Mouse (Mus musculus): ENCODE measurements at regions not wholly inside any gene's neighbourhood (a gene's known extent, or its start where the extent isn't known, plus 50 kb on each side); places are given as distances from the start of the nearest gene placed in this dataset.

DNA sequence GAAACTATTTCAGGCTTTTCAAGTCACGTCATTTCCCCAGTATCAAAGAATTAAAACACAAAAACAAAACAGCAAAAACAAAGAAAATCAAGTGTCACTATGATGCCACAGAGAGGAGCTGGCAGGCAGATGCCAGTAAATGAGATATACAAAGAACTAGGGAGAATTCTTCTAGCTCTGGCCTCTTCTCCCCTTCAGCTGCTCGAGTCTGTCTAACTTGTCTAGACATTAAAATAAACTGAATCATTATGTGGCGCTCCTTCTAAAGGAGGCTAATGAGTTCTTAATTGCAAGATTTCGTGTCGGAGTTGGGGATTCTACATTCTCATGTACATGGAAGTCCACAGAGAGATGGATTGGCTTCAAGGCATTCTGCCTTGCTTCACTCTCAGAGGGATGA lies 266.4 kb upstream of the Tmem161b start:
- no peak overlapping the region for H3K4me2 ChIP-seq
- H3K27me3 ChIP-seq (replicated peaks) = no peaks in the 10 kb centered on the region
- no peaks in the 10 kb centered on the region for H3K4me1 ChIP-seq (replicated peaks)
- 75% methylated on average over 5 of the region's 5 CpGs for WGBS
- H3K9me3 ChIP-seq (replicated peaks) = no peaks in the 10 kb centered on the region
- H3K9ac ChIP-seq = no peak overlapping the region
- ATAC-seq (ENCODE audit: insufficient number of reproducible peaks, low FRiP score) = no peak
- H3K27ac ChIP-seq (ENCODE audit: poor library complexity, severe bottlenecking) = no peak overlapping the region
- H3K4me3 ChIP-seq = no peak overlapping the region
- no peaks in the 10 kb centered on the region for H3K36me3 ChIP-seq

DNA sequence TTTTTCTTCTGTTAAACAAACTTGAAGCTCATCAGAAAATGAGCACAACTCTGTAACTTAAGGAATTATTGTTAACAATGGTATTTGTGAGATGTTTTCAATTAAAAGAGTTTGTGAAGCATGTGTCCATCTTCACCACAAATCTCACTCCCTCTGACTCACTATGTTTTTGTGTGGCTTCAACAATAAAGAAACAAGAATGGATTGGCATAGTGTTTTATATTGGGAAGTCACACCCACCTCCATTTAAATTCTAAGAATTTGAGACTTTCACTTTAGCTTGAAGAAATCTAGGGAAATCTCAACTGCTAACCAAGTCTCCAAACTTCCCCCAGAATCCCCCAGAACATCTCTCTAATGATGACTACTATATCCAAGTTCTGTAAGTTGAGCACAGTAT lies 243.6 kb upstream of the Tmem161b start:
- no peak overlapping the region for H3K9ac ChIP-seq
- H3K4me2 ChIP-seq = no peak overlapping the region
- no peaks in the 10 kb centered on the region for H3K36me3 ChIP-seq
- no peaks in the 10 kb centered on the region for H3K4me1 ChIP-seq (replicated peaks)
- H3K27me3 ChIP-seq (replicated peaks) = no peaks in the 10 kb centered on the region
- no peaks in the 10 kb centered on the region for H3K9me3 ChIP-seq (replicated peaks)
- no peak overlapping the region for H3K4me3 ChIP-seq
- no peak overlapping the region for H3K27ac ChIP-seq (ENCODE audit: poor library complexity, severe bottlenecking)
- no peak for ATAC-seq (ENCODE audit: insufficient number of reproducible peaks, low FRiP score)

DNA sequence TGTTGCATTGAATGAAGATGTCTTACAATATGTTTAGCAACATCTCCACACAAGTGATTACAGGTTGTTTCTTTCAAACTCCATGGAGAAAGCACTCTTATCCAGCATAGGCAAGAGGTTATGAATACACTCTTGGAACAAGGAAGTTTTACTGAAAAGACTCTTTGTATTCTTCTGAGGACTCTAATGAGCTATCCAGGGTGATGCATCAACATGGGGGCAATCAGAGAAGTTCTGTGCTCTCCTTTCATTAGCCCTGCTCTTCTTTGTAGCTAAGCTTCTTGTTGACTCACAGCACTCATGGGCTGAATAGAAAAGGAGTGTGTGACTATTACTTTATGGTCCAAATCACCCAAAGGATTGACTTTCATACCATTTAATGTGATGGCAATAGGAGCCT lies 242.6 kb upstream of the Tmem161b start:
- no peak overlapping the region for H3K4me2 ChIP-seq
- no peak for ATAC-seq (ENCODE audit: insufficient number of reproducible peaks, low FRiP score)

DNA sequence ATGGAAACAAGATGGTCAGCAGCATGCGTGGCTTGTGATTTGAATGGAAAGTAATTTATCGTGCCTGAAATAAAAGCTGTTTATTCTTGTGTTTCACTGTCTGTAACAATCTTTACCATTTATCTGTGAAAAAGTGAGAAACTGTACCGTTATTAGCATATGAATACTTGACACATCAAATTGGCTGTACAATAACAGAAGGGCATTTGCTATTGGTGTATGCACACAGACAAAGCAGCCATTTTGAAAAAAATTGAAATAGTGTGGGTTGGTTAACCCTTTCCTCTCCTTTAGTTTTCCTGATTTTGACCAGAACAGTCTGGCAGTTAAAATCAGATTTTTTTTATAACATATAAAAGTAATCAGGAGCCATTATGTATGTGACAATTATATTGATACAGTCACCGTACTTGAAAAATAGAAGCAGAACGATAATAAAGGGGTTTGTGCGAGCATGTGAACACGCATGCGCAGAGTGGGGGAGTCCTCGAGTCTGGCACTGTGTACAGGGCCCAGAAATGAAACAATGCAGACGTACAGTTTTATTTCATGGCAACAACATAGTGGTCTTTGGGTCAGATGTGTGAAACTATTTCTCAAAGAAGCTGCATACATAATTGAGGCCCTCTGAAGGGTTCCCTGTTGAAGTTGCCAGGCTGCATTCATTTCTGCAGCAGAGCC lies 237.3 kb upstream of the Tmem161b start:
- no peak overlapping the region for H3K27ac ChIP-seq (ENCODE audit: poor library complexity, severe bottlenecking)
- 85% methylated on average over 10 of the region's 10 CpGs for WGBS

More for the DNA sequence above, 242.6 kb upstream of the Tmem161b start:
- Histone ChIP-seq H3K4me1 (replicated peaks) (no peaks in the 10 kb centered on the region), H3K9ac (no peak overlapping the region), H3K27ac (ENCODE audit: poor library complexity, severe bottlenecking) (no peak overlapping the region), H3K4me3 (no peak overlapping the region), H3K27me3 (replicated peaks) (no peaks in the 10 kb centered on the region), H3K36me3 (no peaks in the 10 kb centered on the region), H3K9me3 (replicated peaks) (no peaks in the 10 kb centered on the region)

DNA sequence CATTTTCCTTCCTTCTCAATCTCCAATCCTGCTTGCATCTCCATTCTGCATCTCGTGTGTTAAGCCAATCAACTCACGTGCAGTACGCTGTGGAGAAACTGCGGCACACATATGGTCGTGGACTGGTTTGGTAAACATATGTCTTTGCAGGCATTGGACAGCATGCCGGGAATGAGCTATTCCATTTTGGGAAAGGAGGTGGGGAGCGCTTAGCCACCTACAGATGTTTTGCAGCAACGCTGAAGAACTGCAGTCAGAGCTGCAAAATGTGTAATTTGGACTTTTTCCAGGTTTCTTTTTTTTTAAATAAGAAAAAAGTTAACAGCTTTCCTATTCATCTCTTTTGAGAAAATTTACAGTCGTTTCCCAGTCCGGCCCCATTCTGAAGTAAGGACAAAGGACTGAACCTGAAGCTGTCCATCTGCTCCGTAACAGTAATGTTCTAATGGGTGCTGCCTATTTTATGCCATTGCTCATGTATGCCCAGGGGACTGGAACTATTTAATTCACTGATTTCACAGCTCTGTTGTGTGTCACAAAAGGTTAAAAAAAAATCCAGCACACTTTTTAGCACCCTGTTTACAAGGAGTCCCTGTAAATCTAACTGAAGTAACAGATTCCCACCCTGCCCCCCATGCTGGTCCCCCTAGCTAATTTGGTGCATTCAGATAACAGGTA lies 234.2 kb upstream of the Tmem161b start:
- Histone ChIP-seq H3K4me1 (replicated peaks) (no peaks in the 10 kb centered on the region), H3K4me3 (no peak overlapping the region), H3K9ac (no peak overlapping the region), H3K9me3 (replicated peaks) (no peaks in the 10 kb centered on the region), H3K36me3 (no peaks in the 10 kb centered on the region), H3K4me2 (no peak overlapping the region), H3K27me3 (replicated peaks) (no peaks in the 10 kb centered on the region), H3K27ac (ENCODE audit: poor library complexity, severe bottlenecking) (no peak overlapping the region)
- no peak for ATAC-seq (ENCODE audit: insufficient number of reproducible peaks, low FRiP score)
- 68% methylated on average over 11 of the region's 11 CpGs for WGBS

More for the DNA sequence above, 237.3 kb upstream of the Tmem161b start:
- ATAC-seq (ENCODE audit: insufficient number of reproducible peaks, low FRiP score) = no peak
- no peak overlapping the region for H3K9ac ChIP-seq
- H3K4me2 ChIP-seq = no peak overlapping the region
- H3K9me3 ChIP-seq (replicated peaks) = no peaks in the 10 kb centered on the region
- H3K36me3 ChIP-seq = no peaks in the 10 kb centered on the region
- no peak overlapping the region for H3K4me3 ChIP-seq
- H3K4me1 ChIP-seq (replicated peaks) = no peaks in the 10 kb centered on the region
- H3K27me3 ChIP-seq (replicated peaks) = no peaks in the 10 kb centered on the region

DNA sequence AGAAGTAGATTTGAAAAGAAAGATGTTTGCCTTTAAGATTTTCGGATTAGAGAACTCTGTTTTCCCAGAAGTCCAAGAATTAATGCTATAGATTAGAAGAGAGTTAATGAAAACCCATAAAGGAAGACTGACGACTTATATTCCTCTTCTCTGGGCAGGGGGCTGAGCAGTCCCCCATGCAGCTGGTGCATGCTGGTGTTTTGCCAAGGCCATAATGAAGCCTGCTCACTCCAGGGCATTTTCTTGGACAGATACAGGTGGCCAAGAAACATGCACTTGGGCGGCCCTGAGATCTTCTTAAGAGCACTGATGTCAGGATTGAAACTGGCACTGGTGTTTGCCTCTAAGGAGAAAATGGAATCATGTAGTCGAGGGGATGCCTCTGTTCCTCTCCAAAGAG lies 233.6 kb upstream of the Tmem161b start:
- no peak overlapping the region for H3K27ac ChIP-seq (ENCODE audit: poor library complexity, severe bottlenecking)
- H3K9me3 ChIP-seq (replicated peaks) = no peaks in the 10 kb centered on the region
- no peaks in the 10 kb centered on the region for H3K4me1 ChIP-seq (replicated peaks)
- H3K4me3 ChIP-seq = no peak overlapping the region
- no peaks in the 10 kb centered on the region for H3K36me3 ChIP-seq
- no peak overlapping the region for H3K9ac ChIP-seq
- no peak for ATAC-seq (ENCODE audit: insufficient number of reproducible peaks, low FRiP score)
- H3K27me3 ChIP-seq (replicated peaks) = no peaks in the 10 kb centered on the region
- H3K4me2 ChIP-seq = no peak overlapping the region
- WGBS = 64% methylated on average over 4 of the region's 4 CpGs

DNA sequence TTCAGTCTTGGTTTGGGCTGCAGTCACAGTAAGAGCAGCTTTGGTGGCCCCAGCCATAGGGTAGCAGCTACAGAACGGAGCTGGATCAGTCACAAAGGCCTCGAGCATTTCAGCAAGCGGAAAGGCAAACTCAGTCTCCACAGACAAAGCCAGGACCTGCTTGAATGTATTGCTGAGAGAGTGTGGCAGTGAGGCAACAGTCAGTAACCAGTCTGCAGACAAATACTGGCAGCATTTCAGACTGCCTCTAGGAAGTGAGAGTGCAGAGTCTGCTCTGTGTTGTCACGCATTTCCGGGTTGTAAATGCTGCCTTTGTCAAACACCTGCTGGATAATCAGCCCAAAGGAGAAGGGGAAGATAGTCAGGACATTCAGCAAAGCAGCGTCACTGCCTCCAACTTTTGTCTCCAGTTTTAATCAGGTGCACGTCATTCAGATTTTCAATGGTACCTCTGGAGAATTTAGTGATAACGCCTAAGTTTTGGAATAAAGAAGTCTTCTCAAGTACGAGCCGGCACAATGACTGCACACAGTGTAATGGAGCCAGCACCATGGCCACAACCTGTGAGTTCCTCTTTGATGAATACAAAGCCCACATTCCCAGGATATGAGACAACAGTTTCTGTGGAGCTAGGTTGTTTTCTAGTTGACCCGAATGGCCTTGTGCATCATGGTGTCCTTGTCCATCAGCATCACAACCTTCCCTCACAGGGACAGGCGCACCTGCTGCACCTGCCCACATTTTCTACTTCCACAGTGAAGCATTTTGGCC lies 224.3 kb upstream of the Tmem161b start:
- Histone ChIP-seq H3K4me2 (no peak overlapping the region), H3K9me3 (replicated peaks) (no peaks in the 10 kb centered on the region), H3K4me3 (no peak overlapping the region), H3K36me3 (no peaks in the 10 kb centered on the region), H3K27me3 (replicated peaks) (no peaks in the 10 kb centered on the region), H3K27ac (ENCODE audit: poor library complexity, severe bottlenecking) (no peak overlapping the region), H3K9ac (no peak overlapping the region), H3K4me1 (replicated peaks) (no peaks in the 10 kb centered on the region)
- no peak for ATAC-seq (ENCODE audit: insufficient number of reproducible peaks, low FRiP score)
- 61% methylated on average over 12 of the region's 12 CpGs for WGBS

DNA sequence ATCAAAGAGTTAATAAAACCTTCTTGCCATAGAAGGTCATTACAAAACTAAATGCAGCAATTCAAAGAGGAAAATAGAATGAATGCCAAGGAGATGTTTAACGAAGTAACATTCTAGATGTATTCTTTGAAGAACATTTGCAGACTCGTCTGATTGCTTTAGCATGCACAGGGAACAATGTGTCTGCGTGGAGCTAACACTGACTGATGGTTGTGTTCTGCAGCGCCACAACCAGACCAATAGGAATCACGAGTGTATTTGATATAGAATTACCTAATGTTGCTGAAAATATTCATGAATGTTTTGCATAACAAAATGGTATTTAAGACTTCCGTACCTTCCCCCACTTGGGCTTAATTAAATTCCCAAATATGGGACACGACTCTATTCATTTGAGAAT lies 200.3 kb upstream of the Tmem161b start:
- Histone ChIP-seq H3K4me2 (no peak overlapping the region), H3K9ac (no peak overlapping the region), H3K9me3 (replicated peaks) (no peaks in the 10 kb centered on the region), H3K4me3 (no peak overlapping the region), H3K36me3 (no peaks in the 10 kb centered on the region), H3K4me1 (replicated peaks) (no peaks in the 10 kb centered on the region), H3K27ac (ENCODE audit: poor library complexity, severe bottlenecking) (no peak overlapping the region), H3K27me3 (replicated peaks) (no peaks in the 10 kb centered on the region)
- WGBS = 75% methylated on average over 7 of the region's 7 CpGs
- ATAC-seq (ENCODE audit: insufficient number of reproducible peaks, low FRiP score) = no peak

DNA sequence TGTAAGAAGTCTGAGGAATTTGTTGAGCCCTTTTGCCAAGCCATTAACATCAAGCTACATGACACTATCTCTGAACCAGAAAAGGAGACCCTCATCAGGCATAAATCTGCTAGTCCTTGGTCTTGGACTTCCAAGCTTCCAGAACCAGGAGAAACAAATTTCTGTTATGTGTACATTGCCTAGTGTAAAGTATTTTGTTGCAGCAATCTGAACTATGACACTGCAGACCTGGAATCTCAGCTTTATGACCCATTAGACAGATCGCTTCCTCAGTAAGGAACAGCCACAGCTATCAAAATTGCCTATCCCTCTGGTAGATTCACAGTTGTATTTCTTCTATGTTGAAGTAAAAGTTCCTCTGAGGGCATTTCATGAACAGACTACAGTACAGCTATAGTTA lies 199.1 kb upstream of the Tmem161b start:
- Histone ChIP-seq H3K4me2 (no peak overlapping the region), H3K4me3 (no peak overlapping the region), H3K36me3 (no peaks in the 10 kb centered on the region), H3K9me3 (replicated peaks) (no peaks in the 10 kb centered on the region), H3K9ac (no peak overlapping the region), H3K27ac (ENCODE audit: poor library complexity, severe bottlenecking) (no peak overlapping the region), H3K4me1 (replicated peaks) (no peaks in the 10 kb centered on the region), H3K27me3 (replicated peaks) (no peaks in the 10 kb centered on the region)
- WGBS = 92% methylated on average over 1 of the region's 1 CpGs
- no peak for ATAC-seq (ENCODE audit: insufficient number of reproducible peaks, low FRiP score)

DNA sequence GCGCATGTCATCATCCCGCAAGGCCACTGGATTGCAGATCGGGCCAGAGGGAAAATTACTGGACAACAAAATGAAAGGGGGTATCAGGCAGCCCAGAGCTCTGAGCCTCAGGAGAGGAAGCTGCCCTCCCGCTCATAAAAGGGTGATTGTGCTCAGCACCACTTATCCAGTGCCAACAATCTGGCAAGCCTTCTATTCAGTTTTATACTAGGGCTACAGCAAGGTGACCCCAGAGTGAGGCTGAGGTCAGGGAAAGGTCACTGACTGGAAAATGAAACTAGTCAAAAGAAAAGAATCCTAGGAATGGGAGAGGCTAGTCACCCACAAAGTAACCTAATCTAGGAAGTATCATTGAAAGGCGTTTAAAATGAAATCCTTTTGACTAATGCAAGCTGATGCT lies 198.5 kb upstream of the Tmem161b start:
- Histone ChIP-seq H3K4me2 (no peak overlapping the region), H3K27me3 (replicated peaks) (no peaks in the 10 kb centered on the region), H3K9me3 (replicated peaks) (no peaks in the 10 kb centered on the region), H3K4me1 (replicated peaks) (no peaks in the 10 kb centered on the region), H3K9ac (no peak overlapping the region), H3K27ac (ENCODE audit: poor library complexity, severe bottlenecking) (no peak overlapping the region), H3K4me3 (no peak overlapping the region), H3K36me3 (no peaks in the 10 kb centered on the region)
- WGBS = 68% methylated on average over 5 of the region's 5 CpGs
- ATAC-seq (ENCODE audit: insufficient number of reproducible peaks, low FRiP score) = no peak

DNA sequence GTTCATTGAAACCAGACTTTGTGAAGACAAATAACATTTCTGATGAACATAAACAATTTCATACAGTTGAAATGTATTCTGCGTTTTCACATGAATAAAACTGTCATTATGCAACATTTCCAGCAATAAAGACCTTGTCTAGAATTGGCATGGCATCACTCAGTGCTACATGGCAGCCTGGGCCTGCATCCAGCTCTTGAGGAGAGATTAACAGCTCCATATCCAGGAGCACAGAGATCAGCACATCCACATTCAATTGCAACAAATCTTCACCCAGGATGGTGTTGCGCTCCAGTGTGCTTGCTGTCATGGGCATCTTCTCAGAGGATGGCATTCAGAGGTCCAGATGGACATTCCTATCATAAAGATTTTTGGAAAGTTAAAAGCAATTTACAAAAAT lies 196.7 kb upstream of the Tmem161b start:
- no peak overlapping the region for H3K9ac ChIP-seq
- H3K27me3 ChIP-seq (replicated peaks) = no peaks in the 10 kb centered on the region
- ATAC-seq (ENCODE audit: insufficient number of reproducible peaks, low FRiP score) = no peak
- H3K9me3 ChIP-seq (replicated peaks) = no peaks in the 10 kb centered on the region
- H3K36me3 ChIP-seq = no peaks in the 10 kb centered on the region
- no peak overlapping the region for H3K4me2 ChIP-seq
- WGBS = 80% methylated on average over 2 of the region's 2 CpGs
- no peak overlapping the region for H3K27ac ChIP-seq (ENCODE audit: poor library complexity, severe bottlenecking)
- H3K4me3 ChIP-seq = no peak overlapping the region
- H3K4me1 ChIP-seq (replicated peaks) = no peaks in the 10 kb centered on the region
